Mouse (Mus musculus) hindbrain, embryonic 16.5 days (tissue): Measurements from ENCODE around the gene Git2. TPM values are rescaled to one million over a fixed set of nuclear protein-coding genes. Genes with fewer than 3 reads are reported as not detected.

Experiments used
- ATAC-seq: fragments of 200-750 bp; cut with Nextera tagmentation; 2 replicates; pipeline ENCODE4 v1.8.0; 2017; ENCODE audit warnings: moderate TSS enrichment, moderate library complexity
- H3K27ac ChIP-seq: fragments of 300-500 bp; sonication (generic); 2 replicates; pipeline ENCODE4 v1.5.1; 2014; ENCODE audit warnings: low read depth, mild to moderate bottlenecking, control low read depth, low read length, moderate library complexity
- H3K27me3 ChIP-seq: fragments of 300-500 bp; sonication (generic); replicated peaks from 2 replicates; pipeline ENCODE4 v1.6.1; 2014; ENCODE audit warnings: low read length; ENCODE audit not compliant: control insufficient read depth, insufficient read depth
- H3K36me3 ChIP-seq: fragments of 300-500 bp; sonication (generic); 2 replicates; pipeline ENCODE4 v1.6.1; 2014; ENCODE audit warnings: mild to moderate bottlenecking, low read length, moderate library complexity, mixed read lengths; ENCODE audit not compliant: control insufficient read depth, insufficient read depth
- H3K4me1 ChIP-seq: fragments of 300-500 bp; sonication (generic); 2 replicates; pipeline ENCODE4 v1.6.1; 2014; ENCODE audit warnings: low read depth, low read length; ENCODE audit not compliant: control insufficient read depth, insufficient read depth
- H3K4me2 ChIP-seq: fragments of 300-500 bp; sonication (generic); 2 replicates; pipeline ENCODE4 v1.6.1; 2014; ENCODE audit warnings: mild to moderate bottlenecking, low read length, control low read depth, moderate library complexity
- H3K4me3 ChIP-seq: fragments of 300-500 bp; sonication (generic); 2 replicates; pipeline ENCODE4 v1.5.1; 2014; ENCODE audit warnings: mild to moderate bottlenecking, low read length, control low read depth, moderate library complexity
- H3K9ac ChIP-seq: fragments of 300-500 bp; sonication (generic); 2 replicates; pipeline ENCODE4 v1.6.1; 2014; ENCODE audit warnings: low read depth, mild to moderate bottlenecking, control low read depth, low read length, moderate library complexity
- H3K9me3 ChIP-seq: fragments of 300-500 bp; sonication (generic); 2 replicates; pipeline ENCODE4 v1.6.1; 2014; ENCODE audit warnings: mild to moderate bottlenecking, low read length, moderate library complexity; ENCODE audit not compliant: control insufficient read depth
- WGBS: fragments of 180-500 bp; shearing (Covaris S2); extraction: QIAGEN DNeasy Blood & Tissue Kit; methylation state at CpG from one replicate; pipeline ENCODE4 v1.1.7; 2014; 5-methylcytosine and 5-hydroxymethylcytosine counted together
- polyA plus RNA-seq: library from polyadenylated mRNA; unstranded; fragments of >200 nt; fragmentation: Nextera tagmentation; extraction: Ambion mirVana; gene quantifications from 2 replicates; pipeline ENCODE4 v1.2.1, GENCODE M21; 2015

The Git2 gene
- polyA plus RNA-seq, 1 experiment from 2014 or later: 40.6 TPM

DNA sequence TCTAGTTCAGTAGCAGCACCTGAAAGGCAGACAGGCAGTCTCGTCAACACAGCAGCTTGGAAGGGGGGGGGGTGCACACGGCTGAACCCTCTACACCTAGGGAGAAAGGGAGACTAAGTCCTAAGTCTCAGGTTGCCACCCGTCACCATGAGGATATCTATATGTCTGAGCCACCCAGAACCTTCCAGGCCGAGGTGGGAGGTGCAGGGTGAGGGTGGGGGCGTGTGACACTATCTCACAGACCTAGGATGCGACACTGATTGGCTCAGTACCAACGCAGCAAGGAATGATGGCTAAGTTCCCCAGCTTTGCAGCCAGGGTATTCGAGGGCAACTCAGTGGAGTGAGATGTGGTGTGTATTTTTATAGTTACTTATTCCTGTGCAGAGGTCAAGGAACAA lies 33.1 kb upstream of the Git2 start:
- Histone ChIP-seq H3K4me1 (peaks cover 15% of the 10 kb centered on the region), H3K4me3 (no peak overlapping the region), H3K9ac (no peak overlapping the region; the same call in 1 of the 2 replicates), H3K9me3 (no peaks in the 10 kb centered on the region), H3K27me3 (no peaks in the 10 kb centered on the region), H3K27ac (no peak overlapping the region), H3K4me2 (no peak overlapping the region), H3K36me3 (peaks cover 30% of the 10 kb centered on the region)
- no peak for ATAC-seq
- WGBS: 83% methylated on average over 8 of the region's 8 CpGs

- Histone ChIP-seq H3K36me3 (peaks cover 34% of the 10 kb centered on the region), H3K4me2 (no peak overlapping the region), H3K4me3 (no peak overlapping the region), H3K27ac (no peak overlapping the region), H3K9ac (no peak overlapping the region), H3K4me1 (peaks cover 15% of the 10 kb centered on the region), H3K27me3 (no peaks in the 10 kb centered on the region), H3K9me3 (no peaks in the 10 kb centered on the region)
- 75% methylated on average over 6 of the region's 6 CpGs for WGBS
- ATAC-seq: no peak
Observed at GRCm38 (mm10) chr5:114807893-114808292, 32.6 kb upstream of the Git2 start.

- H3K4me3 ChIP-seq: no peak overlapping the region
- H3K4me1 ChIP-seq: peaks cover 11% of the 10 kb centered on the region
- no peaks in the 10 kb centered on the region for H3K27me3 ChIP-seq
- ATAC-seq: no peak
- H3K27ac ChIP-seq: peak overlapping the region; percentile 62
- peaks cover 37% of the 10 kb centered on the region for H3K36me3 ChIP-seq
- 25% methylated on average over 8 of the region's 8 CpGs for WGBS
- H3K4me2 ChIP-seq: no peak overlapping the region
- no peaks in the 10 kb centered on the region for H3K9me3 ChIP-seq
- H3K9ac ChIP-seq: no peak overlapping the region
Observed at GRCm38 (mm10) chr5:114807468-114807867, 32.2 kb upstream of the Git2 start.

DNA sequence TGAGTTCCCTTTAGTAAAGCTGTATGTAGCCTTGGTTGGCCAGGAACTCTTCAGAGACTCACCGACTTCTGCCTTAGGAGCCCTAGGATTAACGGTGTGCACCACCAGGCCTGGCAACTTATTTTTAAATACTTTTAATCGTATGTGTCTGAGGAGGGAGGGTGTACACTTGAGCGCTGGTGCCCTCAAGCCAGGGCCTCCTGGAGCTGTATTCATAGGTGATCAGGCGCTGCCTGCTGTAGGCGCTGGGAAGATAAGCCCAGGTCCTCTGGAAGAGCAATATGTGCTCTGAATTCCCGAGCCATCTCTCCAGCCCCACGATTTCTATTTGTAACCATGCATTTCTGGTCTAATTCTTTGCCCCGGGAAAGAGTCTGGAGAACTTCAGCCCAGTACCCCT lies 31.7 kb upstream of the Git2 start:
- Histone ChIP-seq H3K4me1 (peaks cover 7% of the 10 kb centered on the region; the same call in 1 of the 2 replicates), H3K9me3 (no peaks in the 10 kb centered on the region), H3K27ac (peak overlapping the region; percentile 62; the same call in 1 of the 2 replicates), H3K36me3 (peaks cover 40% of the 10 kb centered on the region), H3K9ac (no peak overlapping the region), H3K4me2 (no peak overlapping the region), H3K27me3 (no peaks in the 10 kb centered on the region), H3K4me3 (no peak overlapping the region)
- no peak for ATAC-seq
- 41% methylated on average over 9 of the region's 9 CpGs for WGBS

- Histone ChIP-seq H3K27ac (peak overlapping the region; percentile 62; the same call in 1 of the 2 replicates), H3K36me3 (peaks cover 43% of the 10 kb centered on the region)
- no peak for ATAC-seq
Observed at GRCm38 (mm10) chr5:114806636-114807035, 31.3 kb upstream of the Git2 start.

GRCm38 (mm10) chr5:114805436-114806350 lies 30.4 kb upstream of the Git2 start:
- peaks cover 49% of the 10 kb centered on the region for H3K36me3 ChIP-seq
- ATAC-seq: no peak
- no peak overlapping the region for H3K4me3 ChIP-seq
- no peak overlapping the region; the same call in 1 of the 2 replicates for H3K4me2 ChIP-seq
- peaks cover 5% of the 10 kb centered on the region; the same call in 1 of the 2 replicates for H3K4me1 ChIP-seq
- no peaks in the 10 kb centered on the region for H3K27me3 ChIP-seq
- no peak overlapping the region for H3K9ac ChIP-seq
- WGBS: 67% methylated on average over 15 of the region's 15 CpGs
- no peaks in the 10 kb centered on the region for H3K9me3 ChIP-seq
- peak overlapping the region; percentile 62; the same call in 1 of the 2 replicates for H3K27ac ChIP-seq

More at GRCm38 (mm10) chr5:114806636-114807035, 31.3 kb upstream of the Git2 start:
- WGBS: 86% methylated on average over 8 of the region's 8 CpGs
- Histone ChIP-seq H3K4me3 (no peak overlapping the region), H3K27me3 (no peaks in the 10 kb centered on the region), H3K9me3 (no peaks in the 10 kb centered on the region), H3K9ac (no peak overlapping the region), H3K4me1 (peaks cover 5% of the 10 kb centered on the region; the same call in 1 of the 2 replicates), H3K4me2 (no peak overlapping the region)

DNA sequence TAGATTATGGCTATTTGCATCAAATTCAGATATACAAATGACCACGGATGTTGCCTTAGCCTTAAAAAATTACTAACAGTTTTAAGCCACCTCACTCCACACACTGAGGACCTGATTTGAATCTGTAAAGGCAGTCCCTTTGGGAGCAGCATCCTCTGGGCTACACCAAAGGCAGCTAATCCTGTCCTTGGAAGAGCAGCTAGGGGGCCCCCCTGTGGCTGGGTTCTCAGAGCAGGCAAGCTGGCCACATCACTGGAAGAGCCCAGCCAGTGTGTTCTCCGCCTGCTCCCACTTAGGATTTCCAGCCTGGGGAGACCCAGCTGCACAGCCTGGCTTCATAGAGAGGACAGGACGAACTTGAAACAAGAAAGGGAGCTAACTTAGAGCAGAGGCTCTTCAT lies 29.6 kb upstream of the Git2 start:
- no peak for ATAC-seq
- Histone ChIP-seq H3K9ac (no peak overlapping the region), H3K36me3 (peaks cover 55% of the 10 kb centered on the region), H3K4me1 (peaks cover 5% of the 10 kb centered on the region; the same call in 1 of the 2 replicates), H3K27ac (no peak overlapping the region), H3K27me3 (no peaks in the 10 kb centered on the region), H3K9me3 (no peaks in the 10 kb centered on the region), H3K4me2 (no peak overlapping the region), H3K4me3 (no peak overlapping the region)
- WGBS: 21% methylated on average over 3 of the region's 3 CpGs

- no peaks in the 10 kb centered on the region for H3K9me3 ChIP-seq
- no peak overlapping the region for H3K4me3 ChIP-seq
- peaks cover 62% of the 10 kb centered on the region for H3K36me3 ChIP-seq
- no peak overlapping the region for H3K27ac ChIP-seq
- no peak for ATAC-seq
- H3K4me2 ChIP-seq: no peak overlapping the region
- H3K9ac ChIP-seq: no peak overlapping the region
- peaks cover 1% of the 10 kb centered on the region; the same call in 1 of the 2 replicates for H3K4me1 ChIP-seq
- WGBS: 74% methylated on average over 13 of the region's 13 CpGs
- H3K27me3 ChIP-seq: no peaks in the 10 kb centered on the region
Observed at GRCm38 (mm10) chr5:114804335-114804734, 29.0 kb upstream of the Git2 start.

DNA sequence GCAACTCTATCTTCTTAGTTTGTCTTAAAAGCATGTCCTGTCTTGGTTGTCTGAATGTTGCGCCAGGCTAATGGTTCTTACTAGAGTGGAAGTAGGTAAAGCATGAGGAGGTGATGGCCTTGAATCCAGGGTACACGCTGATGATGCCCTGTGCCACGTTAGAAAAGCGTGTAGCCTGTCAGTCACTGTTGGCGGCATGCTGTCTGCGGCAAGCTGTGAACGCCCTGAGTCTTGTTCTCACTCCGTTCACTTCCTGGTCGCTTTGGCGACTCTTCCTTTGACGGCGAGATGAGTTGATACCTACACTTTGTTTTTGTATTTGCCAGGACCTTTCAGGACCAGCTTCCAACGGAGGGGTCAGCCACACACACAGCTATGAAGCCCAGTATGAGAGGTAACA lies 27.9 kb upstream of the Git2 start:
- Histone ChIP-seq H3K9ac (no peak overlapping the region), H3K9me3 (no peaks in the 10 kb centered on the region), H3K27ac (no peak overlapping the region), H3K4me2 (no peak overlapping the region), H3K4me3 (no peak overlapping the region), H3K4me1 (no peaks in the 10 kb centered on the region; the same call in 1 of the 2 replicates), H3K36me3 (peaks cover 65% of the 10 kb centered on the region), H3K27me3 (no peaks in the 10 kb centered on the region)
- ATAC-seq: no peak
- WGBS: 92% methylated on average over 13 of the region's 13 CpGs
